Mouse (Mus musculus): ENCODE data around the gene Fam184a.

DNA sequence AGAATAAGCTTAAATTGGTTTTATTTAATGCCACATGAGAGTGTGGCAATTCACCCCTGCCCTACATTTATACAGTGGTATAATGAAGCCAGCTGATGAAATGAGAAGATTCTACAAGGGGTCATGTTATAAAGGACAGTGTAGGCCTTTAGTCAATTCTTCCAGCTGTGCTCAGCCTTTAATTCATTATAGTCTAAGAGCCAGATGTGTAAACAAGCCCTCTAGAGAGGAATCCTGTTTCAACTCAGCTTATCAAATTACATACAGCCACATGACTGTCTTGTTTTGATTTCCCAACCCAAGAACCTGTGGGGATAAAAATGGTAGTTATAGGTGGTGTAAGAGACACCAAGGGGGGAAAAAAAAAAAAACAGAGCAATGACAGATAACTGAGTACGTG lies 22.0 kb downstream of the Fam184a start:
- TF ChIP-seq CTCF (IDR thresholded peaks at IDR 0.05; ENCODE audit: low read depth, low read length): no peak
- no peak for TF ChIP-seq POLR2A (IDR thresholded peaks at IDR 0.05; ENCODE audit: extremely low read depth, insufficient read depth, low read length)

Measured in liver, adult 2 months (tissue).